Mouse (Mus musculus) small intestine, adult 2 months (tissue): ENCODE data around the gene Pxk. TPM values are rescaled to one million over a fixed set of nuclear protein-coding genes. Genes with fewer than 3 reads are reported as not detected.
A peak's percentile ranks its signal among the peaks of the same experiment; 100 is the strongest.

Experiments used
- H3K27ac ChIP-seq: fragments of 200-500 bp; 2 replicates; pipeline ENCODE4 v1.5.1; 2012; ENCODE audit warnings: low read depth, low read length, control low read depth, inconsistent platforms; ENCODE audit not compliant: insufficient read depth
- H3K27me3 ChIP-seq: fragments of 200-500 bp; 2 replicates; pipeline ENCODE4 v1.6.1; 2012; ENCODE audit warnings: mild to moderate bottlenecking, moderate library complexity, low read length, inconsistent platforms; ENCODE audit not compliant: control insufficient read depth, insufficient read depth
- H3K36me3 ChIP-seq: fragments of 200-500 bp; 2 replicates; pipeline ENCODE4 v1.6.1; 2012; ENCODE audit warnings: mild to moderate bottlenecking, low read length, control low read depth, inconsistent platforms; ENCODE audit not compliant: control insufficient read depth, insufficient read depth
- H3K4me1 ChIP-seq: fragments of 200-500 bp; 2 replicates; pipeline ENCODE4 v1.6.1; 2012; ENCODE audit warnings: low read length, inconsistent platforms, mixed read lengths; ENCODE audit not compliant: control insufficient read depth, insufficient read depth, insufficient read length
- H3K4me3 ChIP-seq: fragments of 200-500 bp; 2 replicates; pipeline ENCODE4 v1.5.1; 2012; ENCODE audit warnings: low read depth, mild to moderate bottlenecking, control low read depth, inconsistent platforms, low read length, moderate library complexity
- CTCF ChIP-seq: fragments of 200-500 bp; IDR thresholded peaks from 2 replicates; pipeline ENCODE4 v1.5.1; 2012; ENCODE audit warnings: low read depth, mild to moderate bottlenecking, control low read depth, inconsistent platforms, low read length, moderate library complexity, mixed read lengths; ENCODE audit not compliant: insufficient replicate concordance, insufficient read length; ENCODE audit errors: extremely low read depth
- POLR2A ChIP-seq: fragments of 200-500 bp; IDR thresholded peaks from 2 replicates; pipeline ENCODE4 v1.6.1; 2012; ENCODE audit warnings: low read depth, mild to moderate bottlenecking, control low read depth, inconsistent platforms, low read length, moderate library complexity
- WGBS: fragments of 180-500 bp; shearing (Covaris S2); methylation state at CpG from one replicate; pipeline ENCODE4 v1.1.7; 2018; 5-methylcytosine and 5-hydroxymethylcytosine counted together
- polyA plus RNA-seq: library from polyadenylated mRNA; depleted of rRNA; stranded (reverse); fragments of >200 nt; gene quantifications from 2 replicates; pipeline ENCODE4 v1.2.3, GENCODE M21; 2012

Gene Pxk
- polyA plus RNA-seq, 1 experiment: 40.6 TPM

DNA sequence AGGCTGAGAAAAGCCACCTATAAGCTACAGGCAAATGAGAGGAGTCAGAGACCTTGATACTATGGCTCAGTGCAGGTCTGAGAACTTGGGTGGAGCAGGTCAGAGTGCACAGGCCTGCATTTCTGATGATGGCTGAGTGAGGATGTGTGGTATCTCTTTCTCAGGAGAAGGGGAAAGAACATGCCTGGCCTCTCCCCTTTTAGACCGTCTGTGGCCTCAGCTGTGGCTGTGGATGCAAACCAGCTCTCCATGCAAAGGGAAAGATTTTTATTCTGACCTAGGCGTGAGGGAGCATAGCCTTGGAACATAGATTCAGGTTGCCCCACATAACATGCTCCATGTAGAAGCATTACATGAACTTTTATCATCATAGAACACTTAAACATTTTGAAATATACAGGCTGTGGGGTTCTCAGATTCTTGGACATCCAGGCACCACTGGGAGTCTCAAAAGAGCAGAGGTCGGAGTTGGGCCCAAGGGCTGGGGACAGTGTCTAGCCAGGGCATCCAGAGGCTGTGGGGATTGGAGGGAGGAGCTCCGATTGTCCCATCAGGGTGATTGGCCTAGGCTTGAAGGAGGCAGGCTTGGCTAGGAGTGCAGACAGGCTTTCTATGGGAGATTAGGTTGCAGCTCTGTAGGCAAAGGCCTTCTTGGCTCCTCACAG is 82.5 kb downstream of the Pxk start:
- no peaks in the 10 kb centered on the region for H3K36me3 ChIP-seq
- no peak for TF ChIP-seq POLR2A
- TF ChIP-seq CTCF: no peak
- H3K27ac ChIP-seq: no peak overlapping the region
- no peaks in the 10 kb centered on the region for H3K27me3 ChIP-seq
- no peak overlapping the region for H3K4me3 ChIP-seq
- H3K4me1 ChIP-seq: no peaks in the 10 kb centered on the region; the same call in 1 of the 2 replicates
- 77% methylated on average over 4 of the region's 4 CpGs for WGBS

DNA sequence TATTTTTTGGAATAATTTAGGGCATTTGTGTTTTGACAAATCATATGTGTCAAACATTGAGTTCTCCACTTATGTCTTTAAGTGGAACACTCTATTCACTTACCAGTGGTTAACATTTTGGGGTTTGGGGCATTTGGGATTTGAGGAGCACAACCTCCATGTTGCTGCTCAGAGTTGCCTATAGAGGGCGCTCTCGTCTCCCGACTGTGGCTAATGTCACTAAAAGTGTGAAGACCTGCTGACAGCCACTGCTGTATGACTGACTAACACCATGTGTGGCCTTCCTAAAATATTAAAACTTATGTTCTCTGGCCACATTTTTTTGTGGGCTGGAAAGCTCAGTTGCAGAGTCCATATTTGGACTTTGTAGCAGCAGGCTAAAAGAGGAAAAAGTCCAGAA is 85.3 kb downstream of the Pxk start:
- H3K27me3 ChIP-seq: no peaks in the 10 kb centered on the region
- H3K4me3 ChIP-seq: no peak overlapping the region
- no peaks in the 10 kb centered on the region for H3K4me1 ChIP-seq
- no peak overlapping the region for H3K27ac ChIP-seq
- no peaks in the 10 kb centered on the region for H3K36me3 ChIP-seq
- TF ChIP-seq CTCF (peak; percentile 33; the same call in 1 of the 2 replicates), POLR2A (no peak)
- WGBS: 60% methylated on average over 3 of the region's 3 CpGs

DNA sequence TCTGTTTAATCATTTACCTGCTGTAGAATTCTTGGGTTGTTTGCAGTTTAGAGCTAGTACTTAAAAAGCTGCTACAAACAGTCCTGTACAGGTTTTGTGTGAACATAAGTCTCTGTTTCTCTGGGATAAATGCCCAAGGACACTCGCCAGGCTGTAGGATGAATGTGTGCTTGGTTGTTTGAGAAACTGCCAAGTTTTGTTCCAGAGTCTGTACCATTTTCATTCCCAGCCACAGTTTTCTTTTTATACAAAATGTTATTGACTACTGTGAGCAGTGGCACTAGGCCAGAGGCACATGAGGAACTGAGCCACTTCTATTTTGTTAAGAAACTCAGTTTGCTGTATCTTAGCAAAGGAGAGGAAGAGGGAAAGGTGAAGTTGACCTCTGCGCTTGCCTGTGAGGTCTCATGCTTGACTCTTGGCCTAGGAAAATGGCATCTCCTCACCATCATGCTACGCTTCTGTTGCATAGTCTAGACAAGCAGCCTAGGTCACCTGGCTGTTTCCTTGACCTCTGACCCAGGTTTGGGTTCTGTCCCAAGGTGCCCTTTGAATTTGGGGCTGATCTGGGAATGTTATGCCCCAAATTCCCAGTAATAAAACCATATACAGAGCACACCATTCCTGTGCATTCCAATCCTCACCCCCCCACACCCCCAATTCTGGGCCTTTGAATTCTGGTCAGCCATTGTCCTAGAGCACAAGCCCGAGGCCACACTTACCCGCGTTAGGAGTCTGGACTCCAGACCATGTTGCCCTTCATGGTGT is 88.5 kb downstream of the Pxk start:
- no peak overlapping the region for H3K4me3 ChIP-seq
- H3K27ac ChIP-seq: no peak overlapping the region
- H3K36me3 ChIP-seq: no peaks in the 10 kb centered on the region
- H3K4me1 ChIP-seq: peaks cover 2% of the 10 kb centered on the region; the same call in 1 of the 2 replicates
- 88% methylated on average over 6 of the region's 6 CpGs for WGBS
- H3K27me3 ChIP-seq: no peaks in the 10 kb centered on the region
- TF ChIP-seq POLR2A (no peak), CTCF (no peak)

DNA sequence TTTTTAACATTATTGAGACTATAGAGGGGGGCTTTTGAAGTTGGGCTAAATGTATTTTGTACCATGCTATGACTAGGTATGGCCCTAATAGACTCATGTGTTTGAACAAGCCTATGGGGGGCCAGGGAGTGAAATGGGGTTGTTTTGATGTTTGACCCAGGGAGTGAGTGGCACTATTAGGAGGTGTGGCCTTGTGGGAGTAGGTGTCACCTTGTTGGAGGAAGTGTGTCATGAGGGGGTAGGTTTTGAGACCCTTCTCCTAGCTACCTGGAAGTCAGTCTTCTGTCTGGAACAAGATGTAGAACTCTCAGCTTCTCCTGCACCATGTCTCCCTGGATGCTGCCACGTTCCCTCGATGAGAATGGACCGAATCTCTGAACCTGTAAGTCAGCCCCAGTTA is 92.5 kb downstream of the Pxk start:
- 97% methylated on average over 3 of the region's 3 CpGs for WGBS
- TF ChIP-seq POLR2A (no peak), CTCF (no peak)
- Histone ChIP-seq H3K27me3 (no peaks in the 10 kb centered on the region), H3K27ac (no peak overlapping the region), H3K4me3 (no peak overlapping the region), H3K36me3 (no peaks in the 10 kb centered on the region), H3K4me1 (peaks cover 6% of the 10 kb centered on the region; the same call in 1 of the 2 replicates)

DNA sequence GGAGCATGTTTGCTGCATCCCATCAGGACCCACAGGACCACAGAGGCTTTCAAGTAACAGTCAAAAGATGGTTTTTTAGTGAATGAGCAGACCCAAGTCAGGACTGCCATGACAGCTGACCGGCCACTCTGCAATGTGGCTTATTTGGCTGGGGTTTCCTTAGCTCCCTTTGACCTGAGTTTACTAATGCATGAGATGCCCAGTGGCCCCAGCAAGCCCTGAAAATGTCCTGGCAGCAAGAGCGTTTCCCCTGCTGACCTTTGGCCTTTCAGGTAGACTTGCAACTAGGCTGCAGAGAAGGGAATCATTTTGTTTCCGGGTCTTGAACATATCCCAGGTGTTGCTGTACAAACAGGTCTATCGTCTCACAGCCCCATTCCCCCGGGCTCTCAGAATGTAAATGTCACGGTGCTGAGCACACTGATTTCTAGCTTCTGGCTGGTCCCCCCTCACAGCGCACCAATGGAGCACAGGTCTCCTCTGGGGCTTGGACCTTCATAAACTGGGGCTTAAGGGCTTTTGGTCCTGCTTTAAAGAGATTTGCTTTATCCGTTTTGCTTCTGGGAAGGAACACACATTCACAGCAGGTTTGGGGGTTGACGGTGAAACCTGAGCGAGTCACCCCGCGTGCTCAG is 93.4 kb downstream of the Pxk start:
- no peak overlapping the region for H3K27ac ChIP-seq
- no peaks in the 10 kb centered on the region for H3K27me3 ChIP-seq
- peaks cover 6% of the 10 kb centered on the region; the same call in 1 of the 2 replicates for H3K4me1 ChIP-seq
- 53% methylated on average over 12 of the region's 12 CpGs for WGBS
- no peak overlapping the region for H3K4me3 ChIP-seq
- no peak for TF ChIP-seq CTCF
- no peak for TF ChIP-seq POLR2A
- no peaks in the 10 kb centered on the region for H3K36me3 ChIP-seq

DNA sequence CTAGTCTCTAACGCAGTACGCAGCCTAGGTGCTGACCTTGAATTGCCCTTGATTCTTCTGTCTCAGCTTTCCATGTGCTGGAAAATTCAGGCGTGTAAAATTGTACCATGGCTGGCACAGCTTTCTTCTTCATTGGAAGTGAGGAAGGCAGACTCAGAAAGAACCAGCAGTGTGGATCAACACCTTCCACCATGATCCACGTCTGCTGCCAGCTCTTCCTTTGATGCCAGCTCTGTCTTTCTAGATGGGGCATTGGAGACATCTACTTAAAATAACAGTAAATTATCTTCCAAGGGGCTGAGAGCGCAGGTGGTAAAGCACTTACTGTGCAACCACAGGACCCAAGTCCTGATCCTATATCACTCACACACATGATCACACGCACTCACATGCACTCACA is 94.7 kb downstream of the Pxk start:
- peaks cover 6% of the 10 kb centered on the region; the same call in 1 of the 2 replicates for H3K4me1 ChIP-seq
- 92% methylated on average over 6 of the region's 6 CpGs for WGBS
- no peak overlapping the region for H3K4me3 ChIP-seq
- H3K27ac ChIP-seq: no peak overlapping the region
- no peak for TF ChIP-seq CTCF
- TF ChIP-seq POLR2A: no peak
- H3K36me3 ChIP-seq: no peaks in the 10 kb centered on the region
- no peaks in the 10 kb centered on the region for H3K27me3 ChIP-seq

DNA sequence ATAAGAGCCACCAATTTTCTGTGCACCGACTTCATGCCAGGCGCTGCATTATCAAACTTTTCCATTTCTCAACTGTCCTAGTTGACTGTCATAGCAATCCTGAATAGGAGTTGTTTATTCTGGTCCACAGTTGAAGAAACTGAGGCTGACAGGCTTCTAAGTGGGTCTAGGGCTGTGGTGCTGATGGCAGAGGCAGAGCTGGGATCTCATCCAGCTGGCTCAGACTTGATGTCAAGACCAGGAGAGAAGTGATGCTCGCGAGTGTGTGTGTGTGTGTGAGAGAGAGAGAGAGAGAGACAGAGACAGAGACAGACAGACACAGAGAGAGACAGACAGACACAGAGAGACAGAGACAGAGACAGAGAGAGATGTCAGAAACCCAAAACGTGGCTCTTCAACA is 102.8 kb downstream of the Pxk start:
- WGBS: 69% methylated on average over 5 of the region's 5 CpGs
- H3K27me3 ChIP-seq: no peaks in the 10 kb centered on the region
- H3K36me3 ChIP-seq: no peaks in the 10 kb centered on the region
- no peak overlapping the region for H3K4me3 ChIP-seq
- H3K27ac ChIP-seq: no peak overlapping the region
- H3K4me1 ChIP-seq: no peaks in the 10 kb centered on the region
- no peak for TF ChIP-seq POLR2A
- no peak for TF ChIP-seq CTCF
